Mouse (Mus musculus) left cerebral cortex, postnatal 4 days (tissue): ENCODE measurements around the gene Bhlhe41. TPM values are rescaled to one million over a fixed set of nuclear protein-coding genes. Genes with fewer than 3 reads are reported as not detected.

Source experiments
- total RNA-seq, 2 experiments: library from RNA; stranded (reverse); gene quantifications; 2 replicates each; pipeline ENCODE4 v1.2.3; 2021

Gene Bhlhe41
- total RNA-seq, 2 experiments from 2014 or later = 5.2 to 6.0 TPM

Other genes with a start within 250 kb of the Bhlhe41 start
- not detected for gene Tuba3b, start 249.8 kb downstream of the Bhlhe41 start, total RNA-seq
- gene Rassf8, start 118.8 kb downstream of the Bhlhe41 start, total RNA-seq = 10 to 100 TPM; 14.9 to 18.7 TPM
- gene Sspn, start 66.1 kb upstream of the Bhlhe41 start, total RNA-seq = 1 to 10 TPM; 3.3 to 4.0 TPM